Mouse (Mus musculus): ENCODE results near the gene Dcaf5.
A peak's percentile ranks its signal among the peaks of the same experiment; 100 is the strongest.

DNA sequence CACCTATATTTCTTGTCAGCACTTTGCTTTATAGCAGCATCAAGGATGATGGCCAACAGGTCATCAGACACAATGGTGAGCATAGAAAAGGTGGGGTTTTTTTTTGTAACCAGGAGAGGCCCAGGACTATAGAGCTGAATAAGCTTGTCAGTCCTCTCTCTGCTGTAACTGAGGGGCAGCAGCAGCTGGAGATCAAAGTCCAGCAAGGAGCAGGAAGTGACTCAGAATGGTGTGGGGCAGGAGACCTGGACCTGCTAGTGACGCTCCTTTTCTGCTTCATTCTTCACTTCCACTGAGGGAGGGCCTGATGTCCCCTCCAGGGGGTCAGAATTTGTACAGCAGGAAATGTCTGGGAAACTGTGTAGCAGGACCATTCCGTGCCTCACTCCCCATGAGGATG lies 106.8 kb downstream of the Dcaf5 start:
- TF ChIP-seq POLR2A (IDR thresholded peaks at IDR 0.05; ENCODE audit: low read depth, low read length), result no peak
- 0 out of 2 replicates have a peak, but pooled peaks have one; percentile 2 for TF ChIP-seq CTCF (IDR thresholded peaks at IDR 0.05; ENCODE audit: extremely low read depth, insufficient read length, insufficient replicate concordance, low read depth, low read length)
